Mouse (Mus musculus) mouse embryonic stem cell (cell line): ENCODE results near the gene Ubash3b.

Experiments used
- in situ Hi-C, 2 experiments: fragments of 300-500 bp; cut with MboI; formaldehyde crosslinking; loops; 1 replicate in 1 of 2; 3 replicates in 1 of 2; pipeline ENCODE4 v1.14.3; 2019 to 2020; ENCODE audit warnings: low sequenced_read_pairs in 2 of 2, low pct_unique_long_range_greater_than_20kb in 1 of 2, mixed read lengths in 1 of 2; ENCODE audit not compliant: unreplicated experiment in 1 of 2

Gene Ubash3b

DNA sequence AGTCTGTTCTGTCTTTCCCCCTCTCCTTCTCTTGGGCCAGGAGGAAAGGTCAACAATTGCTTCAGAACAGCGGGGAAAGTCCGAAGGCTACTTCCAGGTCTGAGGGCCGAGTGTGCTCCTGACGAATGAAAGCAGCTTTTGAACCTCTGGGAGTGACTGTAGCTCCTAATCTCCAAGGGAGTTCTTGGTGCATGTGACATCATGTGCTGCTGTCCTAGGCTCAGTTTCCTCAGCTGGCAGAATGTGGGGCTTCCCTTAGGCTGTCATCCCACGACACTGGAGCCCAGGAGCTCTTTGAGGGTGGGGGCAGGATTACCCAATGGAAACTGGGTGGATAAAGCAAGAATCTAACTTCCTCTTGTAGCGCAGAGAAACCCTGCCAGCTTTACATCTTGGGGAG, at the start of gene Ubash3b:
Gene Ubash3b (minus strand): TSS at position 285 of the 400 bp plus-strand sequence.
- in situ Hi-C loops = no loop called here

DNA sequence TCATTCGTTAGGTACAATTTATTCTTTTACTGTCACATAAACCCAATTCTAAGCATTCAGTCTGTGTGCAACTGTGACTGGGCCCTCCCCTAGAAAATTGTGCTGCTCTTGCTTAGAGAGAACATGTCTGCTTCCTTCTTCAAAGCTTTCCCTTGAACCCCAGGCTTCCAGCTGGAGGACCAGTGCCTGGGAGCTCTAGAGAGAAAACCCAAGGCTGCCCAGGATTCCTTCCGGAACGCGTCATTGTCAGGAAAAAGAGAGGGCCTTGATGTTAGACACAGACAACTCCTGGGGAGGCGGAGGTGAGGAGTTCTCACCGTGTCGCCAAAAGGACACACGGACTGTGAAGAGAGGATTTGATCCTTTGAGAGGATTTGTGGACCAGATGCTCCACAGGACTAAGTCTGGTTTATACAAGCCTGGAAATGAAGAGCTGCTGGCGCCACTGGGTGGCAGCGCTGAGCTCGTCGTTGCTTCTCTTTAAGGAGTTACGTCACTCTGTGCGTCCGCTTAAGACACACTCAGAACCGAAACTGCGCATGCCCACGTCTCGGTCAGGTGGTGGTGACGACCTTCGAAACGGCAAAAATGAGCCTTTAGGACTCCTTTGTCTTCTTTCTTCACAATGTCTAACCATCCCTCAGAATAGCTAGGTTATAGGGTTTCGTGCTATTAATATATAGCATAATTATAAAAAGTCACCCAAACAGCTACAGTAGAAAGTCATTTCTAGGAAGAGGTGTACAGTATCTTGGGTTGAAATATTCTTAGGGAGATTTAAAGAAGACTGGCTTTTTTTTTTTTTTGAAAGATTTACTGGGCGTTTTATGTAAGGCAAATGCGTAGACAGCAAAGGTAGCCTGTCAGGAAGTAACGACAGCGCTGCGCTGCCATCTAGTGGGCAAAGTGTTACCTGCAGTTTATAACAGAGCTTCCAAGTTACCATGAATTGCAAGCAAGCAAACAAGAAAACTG, 45.9 kb upstream of the Ubash3b start:
- in situ Hi-C loops = no loop called here

DNA sequence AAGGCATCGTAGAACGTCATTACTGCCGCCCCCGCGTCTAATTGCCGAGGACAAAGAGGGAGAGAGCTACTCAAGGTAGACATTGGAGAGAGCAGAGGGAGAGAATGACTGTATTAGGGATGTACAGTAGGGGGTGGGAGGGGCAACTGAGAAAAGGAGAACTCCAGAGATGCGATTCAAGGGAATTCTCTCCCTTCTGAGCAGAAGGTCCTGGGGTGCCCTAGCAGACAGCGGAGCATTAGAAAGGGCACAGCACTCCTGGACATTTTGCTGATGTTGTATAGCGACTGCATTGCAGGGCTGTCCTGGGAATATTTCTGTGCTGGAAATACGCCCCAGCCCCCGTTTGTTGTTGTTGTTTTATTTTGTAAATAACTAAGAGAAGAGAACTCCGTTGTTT, 45.2 kb upstream of the Ubash3b start:
- in situ Hi-C loops = no loop called here

DNA sequence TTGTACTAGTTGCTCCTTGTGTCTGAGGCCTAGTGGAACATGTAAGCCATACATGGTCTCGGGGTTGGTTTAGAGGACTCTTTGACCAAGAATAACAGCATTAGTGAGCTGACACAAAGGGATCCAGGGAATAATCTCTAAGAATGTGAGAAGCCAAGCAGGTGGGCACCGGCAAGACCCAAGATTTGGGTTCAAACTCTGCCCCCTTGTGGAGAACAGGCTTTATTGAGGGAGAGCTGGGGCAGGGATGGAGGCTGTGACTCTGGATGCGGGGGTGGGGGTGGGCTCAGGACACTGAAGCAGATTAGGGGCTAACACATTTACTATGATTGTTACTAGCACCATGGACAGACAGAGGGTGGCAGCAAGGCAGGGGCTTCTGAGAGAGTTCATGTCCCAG, 43.8 kb upstream of the Ubash3b start:
- in situ Hi-C loops = no loop called here

DNA sequence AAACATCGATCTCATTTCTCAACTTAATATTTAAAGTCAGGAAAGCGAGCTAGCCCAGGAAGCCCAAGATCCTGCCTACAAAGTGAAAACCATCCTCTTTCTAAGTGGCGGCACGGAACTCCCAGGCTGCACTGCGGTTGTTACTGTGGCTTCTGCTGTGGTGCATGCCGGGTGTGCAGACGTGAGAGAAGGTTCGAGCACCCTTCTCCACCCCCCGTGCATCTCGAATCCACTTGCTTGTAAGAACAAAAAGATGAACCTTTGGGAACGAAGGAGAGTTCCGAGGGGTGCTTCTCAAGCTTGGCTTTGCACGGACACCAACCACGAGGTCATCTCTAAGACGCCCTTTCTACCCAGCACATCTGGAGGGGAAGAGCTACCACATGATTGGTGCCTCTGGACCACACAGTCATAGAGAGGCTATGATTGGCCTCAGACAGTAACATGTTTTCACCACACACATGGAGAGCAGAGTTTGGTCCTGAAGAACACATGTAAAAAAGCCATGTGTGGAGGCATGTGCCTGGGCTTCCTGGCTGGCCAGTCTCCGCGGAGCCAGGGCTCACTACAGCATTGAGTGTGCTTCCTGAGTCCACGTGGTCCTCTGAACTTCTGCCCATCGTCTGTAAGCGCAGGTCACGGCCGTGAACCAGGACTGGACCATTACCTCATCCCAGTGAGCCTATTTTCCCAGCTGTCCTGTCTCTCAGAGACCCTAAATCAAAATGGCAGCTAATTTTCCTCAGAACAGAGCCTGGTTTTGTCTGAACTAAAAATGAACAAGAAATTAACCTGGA, 38.2 kb upstream of the Ubash3b start:
- in situ Hi-C loops = loop anchor here in 1 of 2 experiments (25.0 kb wide), 2 partner anchors 162 to 362 kb away; no protein-coding TSS in a partner anchor

DNA sequence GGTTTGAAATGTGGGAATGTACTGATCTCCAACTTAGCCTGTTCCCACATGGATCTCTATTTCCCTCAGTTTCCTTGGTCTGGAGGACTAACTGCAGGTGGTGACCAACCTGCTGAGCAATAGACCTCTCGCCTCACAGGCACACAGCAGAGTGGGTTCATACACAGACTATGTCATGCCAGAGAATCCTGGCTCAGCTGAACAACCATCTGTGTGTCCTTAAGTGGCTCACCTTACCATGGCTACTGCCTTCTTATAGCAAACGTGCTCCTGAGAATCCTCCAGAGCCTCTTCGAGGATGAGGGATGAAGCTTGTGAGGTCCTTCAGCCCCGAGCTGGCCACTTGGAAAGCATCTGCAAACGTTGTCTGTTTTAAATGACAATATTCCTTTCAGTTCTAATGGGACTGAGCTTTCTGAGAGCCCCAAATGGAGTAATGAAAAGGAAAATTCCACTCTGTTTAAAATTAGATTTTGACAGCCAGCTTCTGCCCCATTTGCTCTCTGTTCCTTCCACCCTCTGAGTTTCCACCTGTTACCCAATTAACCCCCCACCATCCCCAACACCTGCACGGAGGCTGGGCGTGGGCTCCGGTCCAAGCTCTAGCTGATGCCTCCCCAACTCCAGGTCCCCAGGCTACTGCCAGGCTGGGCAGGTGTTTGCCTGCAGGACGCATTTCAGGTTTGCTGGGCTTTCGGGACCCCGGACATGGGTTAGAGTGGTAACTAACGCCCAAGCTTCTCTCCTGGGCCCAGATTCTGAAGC, 37.2 kb upstream of the Ubash3b start:
- in situ Hi-C loops = loop anchor here in 1 of 2 experiments (25.0 kb wide), 2 partner anchors 161 to 361 kb away; no protein-coding TSS in a partner anchor

DNA sequence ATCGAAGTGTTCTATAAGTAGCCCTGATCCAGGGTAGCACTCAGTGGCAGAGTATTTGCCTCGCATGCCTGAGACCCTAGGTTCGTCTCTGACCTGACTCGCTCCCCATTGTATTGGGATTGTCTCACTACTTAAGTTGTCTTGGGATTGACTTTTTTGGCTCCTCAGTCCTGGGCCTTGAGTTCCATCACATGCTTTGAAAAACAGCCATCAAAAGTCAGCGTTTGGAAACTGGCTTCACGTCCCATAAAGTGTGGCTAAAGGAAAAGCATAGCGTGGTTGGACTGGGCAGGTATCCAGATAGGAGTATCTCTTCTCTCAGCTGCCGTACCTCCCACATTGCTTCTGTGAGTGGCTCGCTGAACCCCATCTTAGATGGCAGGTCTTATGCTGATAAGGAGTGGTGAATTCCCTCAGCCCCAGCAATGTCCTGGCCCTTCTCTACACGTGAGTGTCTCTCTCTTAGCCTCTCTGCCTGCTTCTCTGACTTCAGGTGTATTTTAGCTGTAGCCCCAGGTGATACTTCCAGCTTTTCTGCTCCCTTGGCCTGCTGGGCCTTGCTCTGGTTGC, 34.3 kb upstream of the Ubash3b start:
- in situ Hi-C loops = loop anchor here in 1 of 2 experiments (25.0 kb wide), 2 partner anchors 159 to 359 kb away; no protein-coding TSS in a partner anchor

DNA sequence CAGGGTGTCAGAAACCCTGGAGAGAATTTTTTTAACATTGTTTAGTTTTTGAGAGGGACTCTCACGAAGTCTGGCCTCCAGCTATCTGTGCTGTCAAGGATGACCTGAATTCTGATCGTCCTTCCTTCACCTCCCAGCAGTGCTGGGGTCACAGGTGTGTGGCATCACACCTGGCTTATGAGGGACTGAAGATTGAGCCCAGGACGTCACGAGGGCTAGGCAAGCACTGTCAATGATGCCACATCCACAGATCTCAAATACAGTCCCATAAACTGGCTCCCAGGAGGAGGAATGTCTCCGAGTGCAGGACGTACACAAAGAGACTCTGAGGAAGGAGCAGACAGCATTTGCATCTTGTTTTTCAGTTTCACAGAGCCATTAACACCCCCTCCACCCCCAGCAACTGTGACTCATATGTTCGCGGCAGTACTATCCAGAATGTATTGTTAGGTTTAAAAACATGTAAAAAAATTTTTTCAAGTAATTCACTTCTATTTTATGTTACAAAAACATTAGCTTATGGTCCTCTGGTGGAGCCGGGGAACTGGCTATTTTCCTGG, 30.2 kb upstream of the Ubash3b start:
- in situ Hi-C loops = loop anchor here (5.0 to 25.0 kb wide), 3 partner anchors 144 to 354 kb away; no protein-coding TSS in a partner anchor

DNA sequence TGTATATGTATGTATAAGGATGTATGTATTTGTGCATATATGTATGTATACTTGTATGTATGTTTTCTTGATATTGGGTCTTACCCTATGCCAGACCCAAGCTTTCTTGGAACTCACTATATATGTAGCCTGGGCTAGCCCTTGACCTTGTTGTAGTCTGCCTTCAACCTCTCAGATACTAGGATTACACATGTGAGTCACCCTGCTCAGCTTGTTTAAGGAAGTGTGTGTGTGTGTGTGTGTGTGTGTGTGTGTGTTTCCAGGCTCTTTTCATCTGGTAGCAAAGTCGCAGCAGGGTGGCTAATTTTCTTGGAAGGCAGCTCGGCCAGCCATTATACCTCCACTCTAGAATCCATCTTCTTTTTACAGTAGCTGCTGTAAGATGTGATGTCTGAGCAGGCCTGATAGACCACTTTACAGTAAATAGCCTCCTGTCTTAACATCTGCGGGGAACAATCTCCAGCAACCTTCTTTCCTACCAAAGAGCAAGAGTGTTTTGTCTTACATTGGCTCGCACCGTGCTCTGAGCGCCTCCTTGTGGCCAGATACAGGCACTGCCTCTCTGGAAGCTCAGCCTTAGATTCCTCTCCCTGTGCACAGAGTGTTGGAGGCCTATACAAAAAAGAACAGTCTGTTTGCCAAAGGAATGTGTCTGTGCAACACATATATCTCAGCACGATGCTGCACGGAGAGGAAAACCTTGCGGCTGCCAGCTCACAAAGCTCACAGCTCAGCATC, 29.4 kb upstream of the Ubash3b start:
- in situ Hi-C loops = loop anchor here (5.0 to 25.0 kb wide), 3 partner anchors 144 to 354 kb away; no protein-coding TSS in a partner anchor

DNA sequence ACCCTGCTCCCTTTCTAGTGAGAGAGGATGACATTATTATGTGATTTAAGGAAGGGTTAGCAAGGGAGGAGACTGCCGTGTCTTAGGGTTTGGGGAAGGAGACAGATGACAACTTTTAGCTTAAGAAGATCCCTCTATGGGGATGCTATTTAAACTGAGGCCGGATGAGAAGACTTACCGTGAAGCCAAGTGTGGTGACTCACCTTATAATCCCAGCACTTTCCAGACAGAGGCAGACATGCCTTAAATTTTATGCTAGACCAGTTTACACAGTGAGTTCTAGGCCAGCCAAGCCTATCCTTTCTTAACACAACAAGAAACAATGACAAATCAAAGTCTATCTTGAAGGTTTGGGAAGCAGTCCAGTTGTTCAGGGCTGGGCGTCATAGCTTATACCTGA, 26.4 kb upstream of the Ubash3b start:
- in situ Hi-C loops = loop anchor here (10.0 to 25.0 kb wide), 3 partner anchors 151 to 363 kb away; no protein-coding TSS in a partner anchor

DNA sequence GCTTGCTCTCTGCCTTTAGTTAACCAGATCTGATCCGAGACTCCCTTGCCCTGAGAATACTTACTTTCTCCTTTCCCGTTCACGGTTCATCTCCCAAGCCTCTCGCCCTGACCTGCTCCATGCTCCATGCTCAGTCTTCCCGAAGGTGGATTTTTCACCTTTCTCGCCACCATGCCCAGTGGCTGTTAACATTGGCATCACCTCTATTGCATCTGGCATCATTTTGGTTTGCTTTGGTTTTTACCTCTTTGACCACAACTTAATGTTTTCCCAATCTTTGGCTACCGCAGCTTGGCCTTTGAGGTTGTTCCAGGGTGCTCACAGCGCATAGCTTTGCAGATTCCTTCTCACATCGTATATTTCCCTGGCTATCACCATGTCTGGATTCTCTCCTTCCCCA, 26.0 kb upstream of the Ubash3b start:
- in situ Hi-C loops = loop anchor here (10.0 to 25.0 kb wide), 3 partner anchors 150 to 363 kb away; no protein-coding TSS in a partner anchor

DNA sequence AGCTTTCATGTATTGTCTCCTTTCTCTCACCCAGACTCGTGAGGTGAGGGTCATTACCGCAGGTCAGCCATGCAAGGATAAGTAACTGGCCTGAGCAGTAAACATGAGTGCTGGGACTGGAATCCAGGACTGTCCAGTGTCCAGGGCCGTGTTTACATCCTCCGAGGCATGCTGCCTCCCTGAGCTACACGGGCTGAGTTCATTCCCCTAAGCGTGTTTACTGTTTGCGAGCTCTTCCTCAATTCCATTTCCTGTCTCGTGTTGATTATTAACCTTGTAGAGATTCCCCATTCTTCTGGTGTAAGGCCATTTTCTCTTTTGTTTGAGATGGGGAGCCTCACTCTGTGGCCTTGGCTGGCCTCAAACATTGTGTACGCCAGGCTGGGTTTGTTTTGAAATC, 23.8 kb upstream of the Ubash3b start:
- in situ Hi-C loops = loop anchor here (10.0 to 25.0 kb wide), 3 partner anchors 148 to 361 kb away; no protein-coding TSS in a partner anchor

DNA sequence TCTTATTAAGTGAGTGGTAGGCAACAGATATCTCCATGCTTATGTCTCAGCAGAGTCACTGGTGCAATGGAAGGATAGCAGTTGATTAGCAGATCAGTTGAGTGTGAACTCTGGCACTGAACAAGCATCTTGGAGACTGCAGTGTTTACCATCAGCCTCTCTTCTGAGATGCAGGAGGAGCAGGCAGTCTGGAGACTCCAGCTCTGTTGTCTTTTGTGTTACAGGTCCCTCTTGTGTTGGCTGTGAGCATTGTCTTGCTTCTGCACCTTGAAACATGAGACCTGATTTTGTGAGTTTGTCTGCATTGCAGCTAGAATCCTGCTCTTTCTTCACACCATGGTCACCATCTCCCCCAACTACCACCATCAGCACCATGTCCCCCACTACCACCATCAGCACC, 21.1 kb upstream of the Ubash3b start:
- in situ Hi-C loops = loop anchor here (10.0 to 25.0 kb wide), 3 partner anchors 145 to 358 kb away; no protein-coding TSS in a partner anchor

DNA sequence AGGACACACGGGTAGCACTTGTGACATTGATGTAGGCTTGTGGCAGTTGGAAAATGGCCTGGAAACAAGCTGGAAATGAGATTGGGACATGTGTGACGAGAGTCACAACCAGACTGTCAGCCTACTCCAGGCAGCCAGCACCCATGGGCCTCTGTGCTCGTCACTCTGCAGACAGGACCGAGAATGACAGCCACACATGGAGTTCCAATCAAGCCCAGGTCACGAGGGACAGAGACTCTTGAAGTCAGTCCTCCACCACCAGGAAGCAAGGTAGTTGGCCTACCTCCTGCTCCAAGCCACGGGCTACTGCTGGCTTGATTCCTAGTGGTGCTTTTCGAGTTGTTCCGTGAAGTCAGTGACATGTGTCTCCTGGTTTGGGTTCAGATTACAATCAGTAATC, 20.3 kb upstream of the Ubash3b start:
- in situ Hi-C loops = loop anchor here (10.0 to 25.0 kb wide), 3 partner anchors 145 to 357 kb away; no protein-coding TSS in a partner anchor

DNA sequence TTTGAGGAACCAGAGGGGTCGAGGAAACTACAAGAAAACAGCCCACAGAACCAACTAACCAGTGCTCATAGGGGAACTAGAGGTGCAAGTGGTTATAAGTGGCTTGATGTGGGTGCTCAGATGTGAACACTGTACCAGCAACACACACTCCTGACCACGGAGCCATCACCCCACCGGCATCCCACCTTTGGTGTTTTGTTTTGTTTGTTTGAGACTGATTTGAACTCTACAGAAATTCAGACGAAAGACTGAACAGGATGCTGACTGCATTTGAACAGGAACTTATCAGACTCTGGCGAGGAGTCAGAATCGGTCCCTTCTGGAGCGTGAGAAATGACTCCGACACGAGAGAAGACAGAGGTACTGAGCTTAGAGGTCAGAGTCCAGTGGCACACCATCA, 19.9 kb upstream of the Ubash3b start:
- in situ Hi-C loops = loop anchor here (10.0 to 25.0 kb wide), 3 partner anchors 144 to 357 kb away; no protein-coding TSS in a partner anchor

DNA sequence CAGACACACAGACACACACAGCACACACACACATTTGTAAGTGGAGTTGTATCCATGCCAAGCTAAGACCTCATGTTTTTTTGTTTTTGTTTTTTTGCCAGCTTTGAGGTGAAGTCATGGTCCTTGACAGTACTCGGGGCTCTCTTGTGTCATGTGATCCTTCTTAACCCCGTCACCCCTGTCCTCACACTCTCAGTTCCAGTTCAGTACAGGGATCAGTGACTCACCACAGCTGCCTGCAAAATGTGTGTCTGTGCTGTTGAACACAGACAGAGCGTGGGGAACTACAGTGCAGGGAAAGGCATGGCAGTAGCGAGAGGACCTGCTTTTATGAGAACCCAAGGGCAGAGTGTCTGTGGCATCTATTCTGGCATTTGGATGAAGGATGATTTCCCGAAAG, 17.6 kb upstream of the Ubash3b start:
- in situ Hi-C loops = loop anchor here in 1 of 2 experiments (25.0 kb wide), 2 partner anchors 142 to 342 kb away; no protein-coding TSS in a partner anchor

DNA sequence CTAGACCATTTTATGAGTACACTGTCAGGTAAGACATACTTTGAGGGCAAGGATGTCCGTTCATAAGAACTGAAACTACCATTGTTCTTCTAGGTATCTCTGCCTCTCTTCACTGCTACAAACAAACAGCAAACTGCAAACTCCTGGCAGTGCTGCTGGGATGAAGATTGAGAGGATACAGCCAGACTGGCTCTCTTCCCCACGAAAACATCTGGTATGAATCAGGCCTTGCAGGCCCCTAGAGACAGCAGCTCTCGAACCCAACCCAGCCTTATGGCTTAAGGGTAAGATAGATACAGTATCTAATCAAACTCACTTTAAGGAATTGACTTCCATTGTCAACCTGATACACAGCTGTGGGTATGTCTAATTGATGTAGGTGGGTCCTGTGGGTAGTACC, 11.7 kb upstream of the Ubash3b start:
- in situ Hi-C loops = no loop called here
